Mouse (Mus musculus): ENCODE results near the gene Sf1. TPM values are rescaled to one million over a fixed set of nuclear protein-coding genes. Genes with fewer than 3 reads are reported as not detected.

The Sf1 gene
- 100 to 1,000 TPM; 481 to 491 TPM for total RNA-seq (2023)

GRCm38 (mm10) chr19:6363411-6364240 is at the start of gene Sf1:
Gene Sf1 (plus strand): TSS chr19:6363690.

GRCm38 (mm10) chr19:6334673-6335457 is 28.6 kb upstream of the Sf1 start, which contains the start of gene Men1:
Gene Men1 (plus strand): TSS chr19:6334979.

GRCm38 (mm10) chr19:6340524-6341452 is 22.7 kb upstream of the Sf1 start, which contains the start of gene Map4k2:
Gene Map4k2 (plus strand): TSS chr19:6341135.

DNA sequence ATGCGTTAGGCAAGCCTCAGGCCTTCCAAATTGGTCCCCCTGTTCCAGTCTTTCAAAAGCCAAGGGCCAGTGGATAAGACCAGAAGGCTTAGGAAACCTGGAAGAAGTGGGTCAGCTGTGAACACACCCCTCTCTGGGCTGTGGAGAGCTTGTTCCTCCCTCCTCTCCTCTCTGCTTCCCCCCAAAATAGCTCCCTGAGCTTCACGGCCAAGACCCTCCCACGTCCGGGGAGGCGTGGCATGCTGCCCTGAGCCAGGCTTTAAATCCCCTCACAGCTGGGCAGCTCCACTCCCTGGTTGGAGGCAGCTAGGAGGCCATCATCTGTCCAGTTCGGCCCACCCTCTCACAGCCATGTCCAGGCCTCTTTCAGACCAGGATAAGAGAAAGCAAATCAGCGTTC is 20.6 kb downstream of the Sf1 start, which contains the start of gene Pygm:
Gene Pygm (plus strand): TSS at position 272 of the 400 bp plus-strand sequence.

GRCm38 (mm10) chr19:6399285-6400095 is 36.0 kb downstream of the Sf1 start, which contains the start of gene Rasgrp2:
Gene Rasgrp2 (plus strand): TSS chr19:6399340.

DNA sequence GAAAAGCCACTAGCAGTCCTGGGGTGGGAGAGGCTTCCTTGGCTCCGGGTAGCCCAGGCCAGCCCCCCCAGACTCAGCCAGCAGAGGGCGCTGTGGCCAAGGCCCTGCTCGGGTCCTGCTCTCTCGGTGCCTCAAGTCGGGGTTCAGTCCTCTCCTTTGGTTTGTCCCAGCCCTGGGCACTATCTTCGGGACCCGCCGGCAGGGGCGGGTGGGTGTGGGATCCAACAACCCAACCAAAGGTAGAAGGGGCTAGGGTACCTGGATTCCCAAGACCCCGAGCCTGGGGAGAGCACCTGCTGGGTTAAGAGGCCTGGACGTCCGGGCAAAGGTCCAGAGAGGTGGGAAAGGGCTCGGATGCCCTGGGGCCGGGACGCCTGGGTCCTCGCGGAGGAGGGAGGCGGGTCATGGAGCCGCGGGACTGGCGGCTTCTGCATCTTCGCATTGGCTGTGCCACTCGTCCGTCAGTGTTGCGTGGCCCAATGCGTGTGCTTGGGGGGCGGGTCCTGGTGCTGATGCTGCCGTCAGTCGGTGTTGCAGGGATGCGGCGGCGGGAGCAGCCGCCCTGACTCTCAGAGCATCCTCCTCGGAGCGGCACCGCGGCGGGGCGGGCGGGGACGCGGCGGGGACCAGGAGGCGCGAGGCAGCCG is 54.9 kb downstream of the Sf1 start, which contains the start of gene Nrxn2:
Gene Nrxn2 (plus strand): TSS at position 499 of the 647 bp plus-strand sequence.

Other genes with a start within 250 kb of the Sf1 start
- gene Sac3d1, start 245.0 kb upstream of the Sf1 start, total RNA-seq (2023): 1 to 10 TPM; 5.2 to 6.0 TPM
- gene Snx15, start 235.4 kb upstream of the Sf1 start, total RNA-seq (2023): 10 to 100 TPM; 13.6 to 17.3 TPM
- under 1 TPM in 1 of 2 experiments, not detected in 1; 0.42 TPM for gene Batf2, start 222.7 kb upstream of the Sf1 start, total RNA-seq (2023)
- gene Arl2, start 222.1 kb upstream of the Sf1 start, total RNA-seq (2023): 10 to 100 TPM; 11.0 to 12.8 TPM
- gene Majin, start 179.3 kb upstream of the Sf1 start, total RNA-seq (2023): not detected
- gene Gpha2, start 137.3 kb upstream of the Sf1 start, total RNA-seq (2023): not detected
- 10 to 100 TPM; 14.6 to 20.9 TPM for gene Ppp2r5b, start 127.8 kb upstream of the Sf1 start, total RNA-seq (2023)
- gene Atg2a, start 122.0 kb upstream of the Sf1 start, total RNA-seq (2023): 100 to 1,000 TPM; 186 to 206 TPM
- gene Ehd1, start 87.0 kb upstream of the Sf1 start, total RNA-seq (2023): 100 to 1,000 TPM; 224 to 254 TPM
- gene Cdc42bpg, start 57.2 kb upstream of the Sf1 start, total RNA-seq (2023): 10 to 100 TPM; 10.1 to 13.7 TPM
- 10 to 100 TPM; 20.2 to 21.2 TPM for gene Men1, start 28.7 kb upstream of the Sf1 start, total RNA-seq (2023)
- gene Map4k2, start 22.6 kb upstream of the Sf1 start, total RNA-seq (2023): 100 to 1,000 TPM; 393 to 423 TPM
- gene Pygm, start 20.7 kb downstream of the Sf1 start, total RNA-seq (2023): 1 to 10 TPM; 4.8 to 7.8 TPM
- 100 to 1,000 TPM; 442 to 453 TPM for gene Rasgrp2, start 35.6 kb downstream of the Sf1 start, total RNA-seq (2023)
- gene Nrxn2, start 55.0 kb downstream of the Sf1 start, total RNA-seq (2023): under 1 TPM; 0.18 to 0.71 TPM
- gene Slc22a12, start 179.3 kb downstream of the Sf1 start, total RNA-seq (2023): not detected

All from neutrophil, adult 59 days (primary cell).